Mouse (Mus musculus) kidney, adult 9 months (tissue): ENCODE data around the gene Hspa12a.

Experiments used
- DNase-seq: peaks from one replicate; pipeline ENCODE4 v3.0.0; 2022

Hspa12a gene

GRCm38 (mm10) chr19:58942841-58943828 is at the start of gene Hspa12a, which contains the start of gene Eno4:
Hspa12a (minus strand) TSS chr19:58943654.
Eno4 (plus strand) TSS chr19:58943425.
- peak; percentile 97 for DNase-seq

DNA sequence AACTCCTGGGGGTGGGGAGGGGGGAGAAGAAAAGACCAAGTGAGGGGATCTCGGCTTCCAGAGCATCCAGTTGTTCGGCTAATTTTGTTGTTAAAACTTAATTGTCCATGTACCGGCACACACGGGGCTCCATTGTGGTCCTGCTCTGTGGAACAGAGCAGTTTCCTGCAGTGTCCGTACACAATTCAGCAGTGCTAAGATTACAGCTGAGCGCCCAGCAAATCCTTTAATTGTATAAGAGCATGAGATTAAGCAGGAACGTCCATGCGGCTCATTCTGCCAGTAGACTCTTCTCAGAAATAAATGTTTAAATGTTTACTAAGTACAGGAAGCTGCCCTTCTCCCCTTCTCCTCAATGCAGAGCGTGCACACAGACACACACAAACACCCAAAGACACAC is 38.1 kb upstream of the Hspa12a start:
- DNase-seq, result no peak

- DNase-seq, result no peak
Measured at GRCm38 (mm10) chr19:58980056-58980440, 36.6 kb upstream of the Hspa12a start.

DNA sequence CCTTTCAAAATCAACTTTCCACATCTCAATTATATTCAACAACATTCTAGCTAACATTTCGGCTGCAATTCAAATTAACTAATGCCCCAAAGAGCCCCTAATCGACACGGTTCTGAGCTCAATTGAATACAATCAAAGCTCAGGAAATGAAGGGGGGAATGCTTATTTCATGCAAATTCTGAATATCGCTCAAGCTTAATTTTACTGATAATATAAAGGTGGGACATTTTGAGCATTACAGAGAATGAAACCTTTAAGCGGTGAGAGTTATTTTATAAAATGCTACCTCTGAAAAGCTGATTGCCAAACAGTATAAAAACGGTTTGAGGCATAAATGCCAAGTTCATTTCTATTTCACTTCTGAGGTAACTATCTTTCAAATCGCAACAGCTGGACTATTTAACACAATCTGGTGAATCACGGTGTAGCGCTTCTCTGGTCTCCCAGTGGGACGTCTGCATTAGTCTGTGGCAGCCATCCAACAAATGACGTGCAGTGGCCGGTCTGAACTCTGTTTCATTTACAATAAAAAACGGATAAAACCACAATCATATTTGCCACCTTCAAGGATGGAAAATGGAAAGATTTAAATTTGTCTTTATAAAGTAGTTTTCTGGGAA is 36.1 kb upstream of the Hspa12a start:
- no peak for DNase-seq

DNA sequence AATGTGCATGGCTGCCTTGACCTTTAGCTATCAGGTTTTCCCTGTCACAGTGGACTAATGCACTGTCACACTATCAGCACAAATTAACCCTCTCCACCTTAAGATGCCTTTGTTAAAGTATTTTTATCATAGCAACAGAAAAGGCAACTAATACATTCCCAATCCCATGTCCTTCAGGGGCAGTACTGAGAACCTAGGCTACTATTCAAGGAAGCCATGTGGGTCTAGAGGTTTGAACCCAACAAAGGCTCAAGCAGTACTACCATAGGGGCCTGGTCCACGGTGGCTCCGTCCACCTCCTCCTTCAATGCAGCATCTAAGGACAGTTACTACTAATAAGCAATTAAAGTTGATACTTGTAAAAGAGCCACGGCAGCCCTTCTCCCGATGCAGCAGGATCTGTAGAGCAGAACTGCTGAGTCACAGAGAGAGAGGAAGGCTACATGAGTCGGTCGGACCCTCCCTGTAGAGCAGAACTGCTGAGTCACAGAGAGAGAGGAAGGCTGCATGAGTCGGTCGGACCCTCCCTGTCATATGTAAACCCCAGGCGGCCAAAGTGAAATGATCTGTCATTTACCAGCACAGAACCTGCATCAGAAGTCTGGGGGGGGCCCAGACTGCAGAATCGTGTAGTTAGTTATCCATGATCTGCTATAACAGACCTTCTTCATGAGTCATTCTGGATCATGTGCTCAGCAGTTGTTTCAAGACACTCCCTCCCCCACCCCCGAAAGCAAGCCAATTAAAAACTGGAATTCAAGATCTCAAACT is 35.1 kb upstream of the Hspa12a start:
- DNase-seq, result no peak

DNA sequence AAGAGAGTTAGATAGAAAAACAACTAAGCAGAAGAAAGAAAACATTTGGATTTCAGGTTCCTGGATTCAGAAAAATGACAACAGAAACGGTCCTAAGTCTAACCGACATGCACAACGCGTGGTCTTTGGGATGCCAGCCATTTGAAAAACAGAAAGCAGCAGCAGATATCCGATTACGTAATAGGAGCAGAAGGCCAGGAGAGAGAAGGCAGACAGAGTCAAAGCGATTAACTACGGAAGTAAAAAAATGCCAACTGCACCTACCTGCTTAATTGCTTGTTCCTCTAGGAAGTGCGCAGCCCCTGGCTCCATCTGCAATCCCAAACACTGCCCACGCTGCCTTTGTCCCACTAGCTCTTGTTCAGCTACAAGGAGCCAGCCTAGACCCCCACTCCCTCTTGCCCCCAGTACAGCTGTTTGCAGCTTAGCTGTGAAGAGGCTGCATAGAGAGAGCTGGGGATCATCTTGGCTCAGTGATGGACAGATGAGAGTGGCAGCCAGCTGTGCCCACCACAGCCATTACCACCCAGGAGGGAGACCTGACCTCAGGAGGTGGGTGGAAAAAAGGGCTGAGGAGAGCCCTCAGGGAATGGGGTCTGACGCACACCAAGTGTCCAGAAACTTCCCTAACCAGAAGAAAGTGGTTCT is 31.9 kb upstream of the Hspa12a start:
- no peak for DNase-seq

DNA sequence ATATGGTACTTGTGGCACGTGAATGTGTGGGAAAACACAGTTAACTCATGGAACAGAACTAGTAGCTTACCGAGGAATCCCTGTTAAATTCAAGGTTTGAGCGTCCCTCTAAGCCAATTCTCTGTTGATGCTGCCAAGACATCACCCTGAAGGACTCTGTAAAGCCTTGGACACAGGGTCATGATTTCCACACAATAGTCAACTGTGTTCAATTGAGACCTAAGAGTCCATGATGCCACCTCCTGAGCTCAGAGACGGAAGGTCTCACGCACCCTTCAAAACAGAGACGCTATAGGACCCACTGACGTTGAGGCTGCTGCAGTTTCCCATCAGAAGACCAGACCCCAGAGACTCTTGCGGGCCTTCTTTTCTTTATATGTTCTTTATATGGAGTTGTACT is 30.7 kb upstream of the Hspa12a start:
- no peak for DNase-seq

DNA sequence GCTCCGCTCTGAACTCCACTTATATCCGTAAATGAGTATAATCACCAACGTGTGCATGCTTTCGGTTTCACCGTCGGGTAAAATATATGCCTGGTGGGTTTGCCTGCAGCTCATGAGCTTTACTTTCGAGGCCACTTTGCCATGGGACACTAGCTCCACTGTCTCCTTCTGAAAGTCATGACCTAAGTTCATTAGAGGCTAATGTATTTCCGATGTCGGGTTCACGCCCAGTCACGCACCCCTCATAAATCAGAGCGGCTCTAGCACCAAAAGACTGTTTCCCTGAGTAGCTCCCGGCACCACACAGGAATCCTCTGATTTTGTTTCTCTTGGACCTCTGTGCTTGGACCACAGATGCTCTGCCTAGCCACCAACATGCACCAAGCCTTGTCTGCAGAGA is 27.4 kb upstream of the Hspa12a start:
- DNase-seq, result no peak

DNA sequence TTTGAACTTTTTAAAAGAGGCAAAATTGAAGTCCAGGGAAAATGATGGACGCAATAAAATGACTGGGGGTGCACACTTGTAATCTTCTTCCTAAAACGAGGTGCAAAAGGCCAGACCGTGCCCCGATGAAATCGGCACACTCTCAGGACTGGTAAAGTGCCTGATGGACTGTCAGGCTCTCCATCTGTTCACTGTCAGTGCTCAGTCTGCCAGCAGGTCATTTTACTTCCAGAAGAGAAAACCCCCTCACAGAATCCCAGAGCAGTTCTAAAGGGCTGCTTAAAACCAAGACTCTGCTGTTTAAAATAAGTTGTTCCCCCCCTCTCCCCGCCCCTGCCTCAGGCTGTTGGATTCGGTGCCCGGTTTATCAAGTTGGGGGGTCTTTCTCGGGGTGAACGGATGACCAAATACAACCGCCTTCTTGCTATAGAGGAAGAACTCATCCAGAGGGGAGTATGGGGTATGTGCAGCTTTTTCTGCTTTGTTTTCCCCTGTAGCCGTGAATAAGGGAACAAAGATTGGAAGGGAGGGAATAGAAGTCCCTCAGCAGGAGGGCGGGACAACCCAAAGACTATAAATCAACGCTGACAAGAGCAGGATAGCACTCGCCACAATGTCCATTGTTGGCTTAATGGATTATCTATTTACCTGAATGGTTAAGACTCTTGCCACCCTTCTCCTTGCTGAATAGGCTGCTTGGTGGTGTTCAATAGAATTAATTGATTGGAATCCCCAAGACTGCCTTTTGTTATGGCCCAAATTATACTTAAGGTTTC is 25.5 kb upstream of the Hspa12a start:
- DNase-seq, result no peak

DNA sequence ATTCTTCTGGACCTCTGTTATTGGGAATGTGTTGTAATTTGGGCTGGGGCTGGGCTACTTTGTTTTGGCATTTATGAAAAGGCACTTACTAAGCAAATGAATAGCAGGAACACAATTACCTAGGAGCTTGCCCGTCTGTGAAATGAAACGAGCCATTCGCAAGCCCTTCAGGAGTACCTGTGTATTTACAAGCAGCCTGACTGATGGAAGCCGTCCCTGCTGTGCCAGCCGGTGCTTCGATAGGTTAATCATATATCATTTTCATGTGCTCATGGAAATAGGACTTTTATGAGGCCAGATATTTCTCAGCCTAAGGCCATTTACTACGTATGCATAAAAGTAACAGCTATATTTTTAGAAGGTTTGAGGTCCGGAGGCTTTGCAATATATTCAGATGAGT is 19.6 kb upstream of the Hspa12a start:
- no peak for DNase-seq

DNA sequence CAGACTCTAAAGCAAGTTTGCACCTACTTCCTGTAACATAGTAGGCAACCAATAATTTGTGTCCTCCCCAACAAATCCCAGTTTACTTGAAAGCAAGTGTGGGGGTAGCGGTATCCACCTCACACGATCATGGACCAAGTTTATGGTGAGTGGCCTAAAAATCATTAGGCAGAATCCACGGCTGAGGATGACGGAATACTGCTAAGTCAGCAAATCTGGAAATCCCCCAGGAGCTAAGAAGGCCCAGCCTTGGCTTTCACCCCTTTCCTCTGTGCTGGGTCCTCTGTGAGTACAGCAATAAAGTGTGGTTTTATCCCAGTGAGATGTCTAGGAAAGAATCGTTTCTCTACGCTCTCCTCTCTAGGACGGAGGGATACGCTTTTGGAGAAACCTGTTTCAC is 11.3 kb upstream of the Hspa12a start:
- no peak for DNase-seq

GRCm38 (mm10) chr19:58952236-58952635 is 8.8 kb upstream of the Hspa12a start:
- DNase-seq, result no peak

DNA sequence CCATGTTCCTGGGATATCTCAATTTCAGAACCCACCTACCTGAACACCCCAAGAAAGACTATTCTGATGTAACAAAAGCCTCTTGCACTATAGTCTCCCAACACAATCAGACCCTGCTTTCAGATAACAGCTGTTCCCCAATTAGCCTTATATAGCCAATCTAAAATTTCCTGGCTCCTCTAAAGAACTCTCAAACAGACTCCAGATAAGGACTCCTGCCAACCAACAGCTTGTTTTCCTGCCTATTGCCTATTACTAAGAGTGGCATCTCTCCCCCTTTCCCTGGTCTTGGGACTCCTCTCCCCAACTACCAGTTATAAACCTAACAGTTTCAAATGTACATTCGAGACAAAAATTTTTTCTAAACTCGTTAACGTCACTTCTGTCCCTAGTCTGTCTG is 8.1 kb upstream of the Hspa12a start:
- DNase-seq, result no peak

- no peak for DNase-seq
Measured at GRCm38 (mm10) chr19:58945959-58946358, 2.5 kb upstream of the Hspa12a start.

DNA sequence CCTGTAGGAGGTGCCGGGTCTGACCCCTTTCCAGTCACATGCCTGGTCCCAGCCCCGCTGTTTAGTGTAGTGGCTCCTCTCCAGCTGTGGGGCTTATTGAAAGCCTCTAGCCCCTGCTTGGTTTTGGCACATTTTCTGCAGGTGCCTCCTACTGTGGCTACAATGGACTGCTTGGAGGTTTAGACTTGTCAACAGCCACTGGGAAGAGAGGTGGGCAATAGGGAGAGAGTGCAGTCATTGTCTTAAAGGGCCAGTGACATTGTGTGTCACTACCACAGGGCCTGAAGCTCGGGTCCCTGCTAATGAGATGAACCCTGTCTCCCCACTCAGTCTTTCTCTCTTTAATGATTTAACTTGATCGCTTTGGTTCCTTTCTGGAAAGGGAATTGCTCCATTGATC is 10.4 kb downstream of the Hspa12a start:
- no peak for DNase-seq

- DNase-seq, result no peak
Measured at GRCm38 (mm10) chr19:58931081-58931800, 12.2 kb downstream of the Hspa12a start.

GRCm38 (mm10) chr19:58919148-58919547 is 24.3 kb downstream of the Hspa12a start:
- DNase-seq, result no peak

GRCm38 (mm10) chr19:58918597-58918996 is 24.9 kb downstream of the Hspa12a start:
- no peak for DNase-seq

DNA sequence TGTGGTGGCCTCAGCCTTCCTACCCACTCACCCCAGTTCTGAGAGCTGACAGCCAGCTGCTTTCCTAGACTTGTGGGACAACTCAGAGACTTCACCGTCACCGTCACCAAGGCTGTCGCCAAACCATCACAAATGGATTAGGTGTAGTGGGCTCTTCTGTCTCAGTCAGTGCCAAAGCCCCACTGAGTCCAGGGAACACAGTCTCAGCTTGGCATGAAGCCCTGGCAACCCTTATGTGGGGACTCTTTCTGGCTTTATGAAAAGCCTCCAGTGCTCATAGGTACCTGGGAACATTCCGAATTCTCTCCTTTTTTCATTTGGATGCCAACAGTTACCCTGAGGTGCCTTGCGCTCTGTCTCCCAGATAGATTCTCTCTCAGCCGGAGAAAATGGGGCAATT is 30.2 kb downstream of the Hspa12a start:
- DNase-seq, result no peak

GRCm38 (mm10) chr19:58911386-58911785 is 32.1 kb downstream of the Hspa12a start:
- peak; percentile 53 for DNase-seq

DNA sequence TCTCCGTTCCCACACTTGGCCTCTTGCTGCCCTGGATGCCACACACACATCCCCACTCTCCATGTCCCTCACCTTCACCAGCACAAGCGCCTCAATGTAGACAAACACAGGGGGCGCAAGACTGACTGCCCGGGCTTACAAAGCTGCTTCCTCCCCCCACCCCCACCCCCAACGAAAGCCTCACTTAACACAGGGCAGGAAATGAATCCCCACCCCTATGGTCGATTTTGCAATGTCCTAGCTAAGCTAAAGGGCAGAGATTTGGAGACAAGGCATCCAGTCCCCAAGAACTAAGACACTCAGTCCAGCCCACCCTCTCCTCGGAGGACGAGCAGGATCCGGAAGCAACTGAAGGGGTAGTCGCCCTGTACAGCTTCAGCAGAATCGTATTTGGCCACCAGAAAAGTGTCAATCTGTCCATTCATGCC is 32.5 kb downstream of the Hspa12a start:
- DNase-seq, result no peak
